In the genomic region with DNA sequence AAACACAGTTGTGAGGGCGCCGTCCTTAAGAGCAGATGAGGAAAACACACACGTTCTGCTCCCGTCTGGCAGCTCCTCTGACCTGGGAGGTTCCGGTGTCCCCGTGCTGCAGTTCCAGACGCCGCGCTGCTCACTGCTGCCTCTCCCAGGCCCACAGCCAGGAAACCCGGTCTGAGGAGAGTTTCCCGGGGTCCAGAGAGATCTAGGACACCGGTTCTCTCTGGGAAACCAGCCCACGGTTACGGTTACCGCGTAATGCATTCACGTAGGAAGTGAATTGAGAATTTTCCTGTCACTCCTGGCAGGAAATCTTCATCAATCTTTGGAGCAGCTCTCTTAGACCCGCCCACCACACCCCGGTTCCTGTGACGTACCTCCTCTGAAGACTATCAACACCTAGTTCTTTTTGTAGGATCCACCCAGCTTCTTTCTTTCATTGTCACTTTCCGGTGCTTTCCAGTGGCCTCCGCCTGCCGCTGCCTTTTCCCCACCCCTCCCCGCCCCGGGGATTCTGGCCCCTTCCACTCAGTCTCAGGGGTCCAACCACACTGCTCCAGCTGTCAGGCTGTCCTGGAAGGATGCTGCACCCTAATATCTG, we compare ENCODE assay signal across 8 mouse cellular contexts.
A peak's percentile ranks its signal among the peaks of the same experiment; 100 is the strongest.
DNase-seq lines count a peak whose midpoint lies in the region; ATAC-seq and TF ChIP-seq lines count a peak whose summit lies in the region.

No protein-coding gene starts in this region.

- 1% methylated on average over 25 of the region's 25 CpGs for WGBS in heart, embryonic 11.5 days (ENCODE audit: insufficient replicate concordance)
- under 1% methylated on average over 25 of the region's 25 CpGs for WGBS in kidney, embryonic 15.5 days
- under 1% methylated on average over 25 of the region's 25 CpGs for WGBS in limb, embryonic 15.5 days
- WGBS in midbrain, postnatal 0 days, result under 1% methylated on average over 25 of the region's 25 CpGs
- WGBS in stomach, embryonic 15.5 days, result under 1% methylated on average over 25 of the region's 25 CpGs

- no peak for TF ChIP-seq POLR2A in bone marrow macrophage, adult 2 months (IDR thresholded peaks at IDR 0.05; ENCODE audit: borderline replicate concordance, low read depth, low read length)
- TF ChIP-seq POLR2A in embryonic fibroblast, embryonic 13.5 days (IDR thresholded peaks at IDR 0.05; ENCODE audit: low read depth, low read length), result peak; percentile 13; the same call in 1 of the 2 replicates

- peaks cover 5% of the 10 kb centered on the region; the same call in 1 of the 2 replicates for H3K36me3 ChIP-seq in heart, embryonic 11.5 days (ENCODE audit: control insufficient read depth, insufficient read depth, low read length)
- H3K36me3 ChIP-seq in kidney, embryonic 15.5 days, result peaks cover 16% of the 10 kb centered on the region
- peaks cover 16% of the 10 kb centered on the region for H3K36me3 ChIP-seq in limb, embryonic 15.5 days
- H3K36me3 ChIP-seq in midbrain, postnatal 0 days (ENCODE audit: insufficient read depth, low read length), result peaks cover 6% of the 10 kb centered on the region; the same call in 1 of the 2 replicates
- H3K36me3 ChIP-seq in stomach, embryonic 15.5 days, result peaks cover 4% of the 10 kb centered on the region; the same call in 1 of the 2 replicates

- H3K4me3 ChIP-seq in bone marrow macrophage, adult 2 months (ENCODE audit: insufficient read depth, low read length), result peak overlapping the region; percentile 68
- peak overlapping the region; percentile 89 for H3K4me3 ChIP-seq in embryonic fibroblast, embryonic 13.5 days (ENCODE audit: insufficient read depth, low read length)
- H3K4me3 ChIP-seq in heart, embryonic 11.5 days (ENCODE audit: low read depth, low read length), result peak overlapping the region; percentile 67
- H3K4me3 ChIP-seq in kidney, embryonic 15.5 days (replicated peaks), result peak overlapping the region; percentile 67
- H3K4me3 ChIP-seq in limb, embryonic 15.5 days, result peak overlapping the region; percentile 64
- H3K4me3 ChIP-seq in midbrain, postnatal 0 days (ENCODE audit: low read depth, low read length), result peak overlapping the region; percentile 62
- peak overlapping the region; percentile 64 for H3K4me3 ChIP-seq in stomach, embryonic 15.5 days (replicated peaks)

- peak; percentile 80 for DNase-seq in CD4-positive, CD25-positive, alpha-beta regulatory T cell, adult 2 months (ENCODE audit: low read depth, low spot score)
- DNase-seq in midbrain, postnatal 0 days (ENCODE audit: low spot score), result peak; percentile 88

- no peaks in the 10 kb centered on the region for H3K27me3 ChIP-seq in heart, embryonic 11.5 days (ENCODE audit: control insufficient read depth, insufficient read depth, low read length)
- H3K27me3 ChIP-seq in kidney, embryonic 15.5 days, result no peaks in the 10 kb centered on the region
- H3K27me3 ChIP-seq in limb, embryonic 15.5 days, result no peaks in the 10 kb centered on the region
- H3K27me3 ChIP-seq in midbrain, postnatal 0 days (ENCODE audit: insufficient read depth, low read length), result no peaks in the 10 kb centered on the region
- no peaks in the 10 kb centered on the region for H3K27me3 ChIP-seq in stomach, embryonic 15.5 days (replicated peaks)

- 0 out of 2 replicates have a peak overlapping the region, but pooled peaks have one; percentile 2 for H3K27ac ChIP-seq in bone marrow macrophage, adult 2 months (ENCODE audit: insufficient read depth, low read depth, low read length)
- peak overlapping the region; percentile 66 for H3K27ac ChIP-seq in embryonic fibroblast, embryonic 13.5 days (ENCODE audit: insufficient read depth, low read length)
- peak overlapping the region; percentile 85 for H3K27ac ChIP-seq in heart, embryonic 11.5 days (ENCODE audit: low read depth, low read length)
- peak overlapping the region; percentile 87 for H3K27ac ChIP-seq in kidney, embryonic 15.5 days
- H3K27ac ChIP-seq in limb, embryonic 15.5 days, result peak overlapping the region; percentile 87
- peak overlapping the region; percentile 80 for H3K27ac ChIP-seq in midbrain, postnatal 0 days (ENCODE audit: low read depth, low read length)
- peak overlapping the region; percentile 81 for H3K27ac ChIP-seq in stomach, embryonic 15.5 days

- 0 out of 2 replicates have a peak, but pooled peaks cover 3% of the 10 kb centered on the region for H3K4me1 ChIP-seq in bone marrow macrophage, adult 2 months (ENCODE audit: control insufficient read depth, insufficient read depth, low read length)
- no peaks in the 10 kb centered on the region for H3K4me1 ChIP-seq in embryonic fibroblast, embryonic 13.5 days (ENCODE audit: control insufficient read depth, insufficient read depth, low read length)
- peaks cover 5% of the 10 kb centered on the region; the same call in 1 of the 2 replicates for H3K4me1 ChIP-seq in heart, embryonic 11.5 days (ENCODE audit: control insufficient read depth, insufficient read depth, low read length)
- peaks cover 6% of the 10 kb centered on the region; the same call in 1 of the 2 replicates for H3K4me1 ChIP-seq in kidney, embryonic 15.5 days
- 0 out of 2 replicates have a peak, but pooled peaks cover 6% of the 10 kb centered on the region for H3K4me1 ChIP-seq in limb, embryonic 15.5 days
- H3K4me1 ChIP-seq in midbrain, postnatal 0 days (ENCODE audit: insufficient read depth, low read length), result no peaks in the 10 kb centered on the region
- no peaks in the 10 kb centered on the region for H3K4me1 ChIP-seq in stomach, embryonic 15.5 days

- H3K9me3 ChIP-seq in heart, embryonic 11.5 days (replicated peaks; ENCODE audit: control insufficient read depth, low read length), result peaks cover 6% of the 10 kb centered on the region; the same call in 1 of the 2 replicates
- H3K9me3 ChIP-seq in kidney, embryonic 15.5 days (replicated peaks), result no peaks in the 10 kb centered on the region
- H3K9me3 ChIP-seq in limb, embryonic 15.5 days, result no peaks in the 10 kb centered on the region
- H3K9me3 ChIP-seq in midbrain, postnatal 0 days (ENCODE audit: low read length), result peaks cover 12% of the 10 kb centered on the region
- no peaks in the 10 kb centered on the region for H3K9me3 ChIP-seq in stomach, embryonic 15.5 days

- TF ChIP-seq CTCF in bone marrow macrophage, adult 2 months (IDR thresholded peaks at IDR 0.05; ENCODE audit: low read depth, low read length), result no peak
- TF ChIP-seq CTCF in embryonic fibroblast, embryonic 13.5 days (IDR thresholded peaks at IDR 0.05; ENCODE audit: borderline replicate concordance, insufficient read depth, low read length), result no peak
- peak; percentile 33 for TF ChIP-seq CTCF in midbrain, postnatal 0 days (IDR thresholded peaks at IDR 0.05)

- peak; percentile 87 for ATAC-seq in heart, embryonic 11.5 days (replicated peaks; ENCODE audit: insufficient number of reproducible peaks, low FRiP score, low TSS enrichment)
- peak; percentile 94 for ATAC-seq in kidney, embryonic 15.5 days (replicated peaks; ENCODE audit: low FRiP score)
- ATAC-seq in limb, embryonic 15.5 days (ENCODE audit: insufficient number of reproducible peaks, low FRiP score, low TSS enrichment, low read depth), result peak; percentile 72
- peak; percentile 86 for ATAC-seq in midbrain, postnatal 0 days (ENCODE audit: low FRiP score)
- peak; percentile 87 for ATAC-seq in stomach, embryonic 15.5 days (ENCODE audit: insufficient read depth, low FRiP score, low read depth)

- peak overlapping the region; percentile 71 for H3K4me2 ChIP-seq in heart, embryonic 11.5 days
- peak overlapping the region; percentile 58 for H3K4me2 ChIP-seq in kidney, embryonic 15.5 days
- peak overlapping the region; percentile 53 for H3K4me2 ChIP-seq in limb, embryonic 15.5 days
- peak overlapping the region; percentile 60 for H3K4me2 ChIP-seq in midbrain, postnatal 0 days (ENCODE audit: low read depth, low read length, poor library complexity, severe bottlenecking)
- H3K4me2 ChIP-seq in stomach, embryonic 15.5 days, result peak overlapping the region; percentile 62

- peak overlapping the region; percentile 77 for H3K9ac ChIP-seq in heart, embryonic 11.5 days (ENCODE audit: low read depth, low read length)
- peak overlapping the region; percentile 60 for H3K9ac ChIP-seq in kidney, embryonic 15.5 days
- H3K9ac ChIP-seq in limb, embryonic 15.5 days, result peak overlapping the region; percentile 64
- peak overlapping the region; percentile 65 for H3K9ac ChIP-seq in midbrain, postnatal 0 days (replicated peaks; ENCODE audit: low read length, poor library complexity, severe bottlenecking)
- peak overlapping the region; percentile 63 for H3K9ac ChIP-seq in stomach, embryonic 15.5 days

Comparison
In these comparisons a context has a peak if more than half of its experiments do, and no peak if none do; other contexts are left out.
1. Peak in every context shown above with its lines: DNase-seq, ATAC-seq, H3K4me3 ChIP-seq and H3K27ac ChIP-seq.
2. H3K27ac ChIP-seq: peak in every context shown above with its lines; median percentile 87 in kidney, embryonic 15.5 days; 87 in limb, embryonic 15.5 days; 85 in heart, embryonic 11.5 days; 81 in stomach, embryonic 15.5 days; 80 in midbrain, postnatal 0 days; 66 in embryonic fibroblast, embryonic 13.5 days; 2 in bone marrow macrophage, adult 2 months.